Mouse (Mus musculus): Measurements from ENCODE around the gene Atg9b.

Gene Atg9b

DNA sequence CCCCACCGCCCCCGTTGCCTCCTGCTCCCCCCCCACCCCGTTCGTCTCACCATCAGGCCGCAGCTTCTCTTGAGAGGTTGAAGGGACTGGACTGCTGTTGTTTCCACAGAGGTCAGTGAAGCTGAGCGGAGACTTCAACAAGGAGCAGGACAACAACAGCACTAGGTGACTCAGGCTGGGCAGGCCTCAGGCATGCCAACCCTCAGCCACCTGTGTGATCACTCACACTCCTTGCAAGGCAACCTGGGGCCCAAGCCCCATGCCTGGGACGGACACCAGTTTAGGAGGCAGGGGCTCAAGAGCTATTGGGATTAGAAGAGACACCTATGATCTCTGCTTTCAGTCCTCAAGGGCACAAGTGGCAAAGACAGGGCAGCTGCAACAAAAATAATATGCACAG, at the start of gene Atg9b:
TSS of gene Atg9b (minus strand) at position 280 of the 400 bp plus-strand sequence.
- no peak for DNase-seq (ENCODE audit: low spot score in 2 of 2)

DNA sequence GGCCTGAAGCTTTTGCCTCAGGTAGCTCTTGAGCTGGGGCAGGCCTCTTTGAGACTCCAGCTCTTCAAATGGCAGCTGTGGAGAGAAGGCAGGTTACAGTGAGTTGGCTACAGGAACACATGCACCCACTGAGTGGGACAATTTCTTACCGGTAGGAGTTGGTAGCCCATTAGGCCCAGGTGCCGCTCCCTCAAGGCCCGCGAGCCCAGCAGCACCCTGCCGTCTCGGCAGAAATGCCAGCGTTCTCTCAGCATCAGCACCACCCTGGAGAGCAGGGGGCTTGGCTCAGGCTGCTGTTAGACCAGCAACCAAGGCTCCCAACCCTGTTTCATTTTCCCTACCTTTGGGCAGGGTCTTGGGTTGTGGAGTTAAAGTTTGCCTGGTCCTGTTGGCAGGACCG, 49.2 kb upstream of the Atg9b start:
- no peak for DNase-seq (ENCODE audit: low spot score in 2 of 2)

DNA sequence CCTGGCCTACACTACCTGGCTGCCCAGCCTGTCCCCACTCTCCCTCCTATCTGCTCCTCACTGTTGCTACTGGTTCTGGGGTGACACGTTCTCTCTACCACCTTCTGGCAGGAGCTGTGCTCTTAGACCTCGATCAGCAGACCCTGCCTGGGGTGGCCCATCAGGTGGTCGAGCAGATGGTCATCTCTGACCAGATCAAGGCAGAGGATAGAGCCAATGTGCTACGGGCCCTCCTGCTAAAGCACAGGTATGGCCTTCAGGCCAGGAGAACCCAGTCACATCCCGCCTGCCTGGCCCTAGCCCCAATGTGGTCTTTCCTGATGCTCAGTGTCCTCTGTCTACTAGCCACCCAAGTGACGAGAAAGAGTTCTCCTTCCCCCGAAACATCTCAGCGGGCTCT, 42.0 kb upstream of the Atg9b start:
- no peak for DNase-seq (ENCODE audit: low spot score in 2 of 2)

DNA sequence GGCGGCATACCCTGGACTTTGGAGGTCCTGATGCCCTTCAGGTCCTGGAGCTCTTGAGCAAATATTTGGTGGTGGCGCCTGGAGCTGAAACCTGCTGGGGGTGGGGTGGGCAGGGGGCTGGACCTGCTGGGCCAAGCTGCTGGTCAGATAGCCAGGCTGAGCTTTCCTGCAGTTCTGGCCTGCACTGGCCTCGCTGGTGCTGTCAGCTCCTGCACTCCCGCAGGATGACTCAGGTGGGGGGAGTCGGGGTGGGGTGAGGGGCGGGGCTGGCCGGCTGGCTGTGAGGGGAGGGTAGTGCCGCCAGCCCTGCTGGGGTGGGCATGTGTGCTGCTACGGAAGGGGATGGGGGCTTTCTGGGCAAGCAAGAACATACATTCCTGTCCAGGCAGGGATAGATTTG, 36.7 kb upstream of the Atg9b start:
- DNase-seq (ENCODE audit: low spot score in 2 of 2) = no peak

DNA sequence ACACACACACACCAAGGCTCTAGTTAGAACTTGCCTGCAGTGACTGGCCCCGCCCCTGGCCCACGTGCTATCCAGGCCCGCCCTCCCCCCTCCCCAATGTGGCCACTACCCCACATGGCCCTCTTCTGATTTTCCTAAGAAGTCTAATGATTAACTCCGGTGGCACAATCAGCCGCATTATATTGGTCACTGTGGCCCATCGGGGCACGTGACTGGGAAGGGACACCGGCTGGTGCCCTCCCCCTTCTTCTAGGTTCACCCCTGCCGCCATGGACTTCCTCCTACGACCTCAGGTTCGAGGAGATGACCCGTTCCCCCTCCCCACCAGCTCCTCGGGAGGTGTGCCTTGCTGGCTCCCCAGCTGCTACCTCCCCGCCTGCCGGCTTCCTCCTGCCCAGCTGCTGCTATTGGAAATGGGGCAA, 36.0 kb upstream of the Atg9b start:
- DNase-seq (ENCODE audit: low spot score in 2 of 2) = no peak

DNA sequence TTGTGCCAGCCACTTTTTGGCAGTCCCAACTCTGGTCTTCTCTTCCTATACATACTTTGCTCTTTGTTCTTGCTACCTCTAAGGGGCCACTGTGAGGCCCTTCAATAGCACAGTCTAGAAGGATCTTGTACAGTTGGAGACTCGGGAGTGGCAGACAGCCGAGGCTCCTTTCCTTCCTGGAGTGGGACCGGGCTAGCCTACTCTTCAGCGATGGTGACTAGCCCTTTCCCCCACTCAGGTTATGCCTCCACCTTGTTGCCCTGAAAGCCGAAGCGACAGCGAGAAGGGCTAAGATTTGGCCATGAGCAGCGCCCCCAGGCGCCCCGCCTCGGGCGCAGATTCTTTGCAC, 35.3 kb upstream of the Atg9b start:
- no peak for DNase-seq (ENCODE audit: low spot score in 2 of 2)

DNA sequence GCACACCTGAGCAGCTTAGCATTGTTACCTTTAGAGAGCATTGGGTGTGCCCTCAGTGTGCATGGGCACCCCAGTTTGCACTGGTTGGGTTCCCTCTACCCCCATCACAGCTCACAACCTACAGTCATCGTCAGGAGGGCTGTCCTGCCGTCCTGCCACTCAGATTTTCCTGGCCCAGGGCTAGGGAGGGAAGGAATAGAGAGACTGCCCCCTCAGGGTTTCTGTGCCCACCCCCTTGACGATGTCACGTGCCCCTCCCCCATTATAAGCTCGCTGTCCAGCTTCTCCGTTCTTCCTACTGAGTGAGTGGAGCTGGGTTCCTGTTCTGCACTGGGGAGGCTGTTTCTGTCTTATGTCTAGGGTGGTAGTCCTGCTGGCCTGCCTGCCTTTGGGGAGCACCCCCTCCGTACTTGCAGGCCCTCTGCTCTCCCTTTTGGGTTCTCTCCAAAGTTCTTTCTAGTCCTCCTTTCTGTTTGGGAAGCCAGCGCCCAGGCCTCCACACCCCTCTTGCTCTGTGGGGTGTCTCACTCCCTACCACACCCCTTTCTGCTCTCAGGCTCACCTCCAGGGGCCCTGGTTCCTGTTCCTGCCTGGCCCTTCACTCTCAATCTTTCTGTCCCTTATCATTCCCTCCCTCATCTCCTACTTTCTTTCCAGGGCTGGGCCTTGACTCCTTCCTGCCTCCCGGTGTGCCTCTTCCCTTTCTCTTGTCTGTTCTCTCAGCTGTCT, 34.8 kb upstream of the Atg9b start:
- no peak for DNase-seq (ENCODE audit: low spot score in 2 of 2)

DNA sequence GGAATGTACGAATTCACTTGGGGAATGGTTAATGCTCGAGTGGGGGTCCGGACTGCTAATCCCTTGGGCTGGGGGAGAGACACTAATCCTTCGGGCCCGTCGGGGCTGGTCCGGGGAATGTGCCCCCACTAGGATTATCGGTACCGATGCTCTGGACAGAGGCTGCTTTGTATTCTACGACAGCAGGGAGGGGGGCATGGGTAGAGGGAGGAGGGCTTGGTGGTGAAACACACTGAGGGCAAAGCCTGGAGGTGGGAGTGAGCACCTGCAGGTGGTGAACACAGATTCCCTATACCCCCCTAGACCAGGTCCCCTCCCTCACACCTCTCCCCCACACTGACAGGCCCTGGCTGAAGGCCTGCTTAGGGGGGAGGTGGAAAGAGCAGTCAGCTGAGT, 34.1 kb upstream of the Atg9b start:
- DNase-seq (ENCODE audit: low spot score in 2 of 2) = no peak

DNA sequence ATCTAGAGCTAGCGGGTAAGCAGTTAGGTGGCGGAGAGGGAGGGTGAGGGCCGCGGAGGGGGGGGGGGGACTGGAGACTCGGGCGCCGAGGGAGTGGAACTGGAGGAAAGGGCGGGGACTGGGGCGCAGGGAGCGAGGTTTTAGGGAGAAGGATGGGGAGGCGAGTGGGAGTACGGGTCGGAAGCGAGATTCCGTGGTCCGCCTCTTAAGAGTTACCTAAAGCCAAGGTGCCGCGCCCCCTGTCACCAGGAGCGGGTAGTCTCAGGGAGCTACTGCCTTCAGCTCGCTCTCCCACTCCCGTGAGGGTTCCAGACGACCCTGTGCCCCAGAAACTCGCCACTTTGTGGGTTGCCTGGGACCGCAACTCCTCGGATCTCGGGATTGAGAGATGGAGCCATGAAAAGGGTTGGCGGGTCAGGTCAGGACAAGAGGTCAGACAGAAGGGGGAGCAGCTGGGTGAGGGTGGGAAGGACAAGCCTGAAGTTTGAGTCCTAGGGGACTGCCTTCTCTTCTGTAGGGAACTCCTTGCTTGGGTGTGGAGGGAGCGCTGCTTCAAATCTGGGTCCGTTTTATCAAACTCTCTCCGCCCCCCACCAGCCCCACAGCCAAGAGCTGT, 33.6 kb upstream of the Atg9b start:
- peak; percentile 54 to 81 for DNase-seq (ENCODE audit: low spot score in 2 of 2)

DNA sequence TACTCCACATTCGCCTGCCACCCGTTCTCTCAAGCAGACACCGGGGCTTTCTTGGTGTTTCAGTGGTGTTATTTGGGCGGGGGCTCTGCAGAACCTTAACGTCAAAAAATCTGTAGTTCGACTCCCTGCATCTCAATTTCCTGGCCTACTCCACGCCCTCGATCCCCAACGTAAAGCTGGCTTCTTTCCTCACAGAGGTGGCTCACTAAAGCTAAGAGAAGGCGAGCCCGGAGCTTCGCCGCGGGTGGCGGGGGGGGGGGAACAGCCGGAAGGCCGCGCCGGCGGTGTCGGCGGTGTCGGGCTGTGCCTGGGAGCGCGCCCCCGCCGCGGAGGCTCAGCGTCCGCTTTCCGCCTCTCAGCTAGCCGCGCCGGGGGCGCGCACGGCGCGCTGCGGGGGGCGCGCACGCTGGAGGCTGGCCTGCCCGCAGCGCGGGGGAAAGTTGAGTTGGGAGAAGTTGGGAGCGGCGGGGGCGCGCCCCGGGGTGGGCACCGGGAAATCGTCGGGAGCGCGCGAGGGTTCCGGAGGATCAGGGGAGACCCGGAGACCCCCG, 33.0 kb upstream of the Atg9b start:
- peak; percentile 80 to 90 for DNase-seq (ENCODE audit: low spot score in 2 of 2)

DNA sequence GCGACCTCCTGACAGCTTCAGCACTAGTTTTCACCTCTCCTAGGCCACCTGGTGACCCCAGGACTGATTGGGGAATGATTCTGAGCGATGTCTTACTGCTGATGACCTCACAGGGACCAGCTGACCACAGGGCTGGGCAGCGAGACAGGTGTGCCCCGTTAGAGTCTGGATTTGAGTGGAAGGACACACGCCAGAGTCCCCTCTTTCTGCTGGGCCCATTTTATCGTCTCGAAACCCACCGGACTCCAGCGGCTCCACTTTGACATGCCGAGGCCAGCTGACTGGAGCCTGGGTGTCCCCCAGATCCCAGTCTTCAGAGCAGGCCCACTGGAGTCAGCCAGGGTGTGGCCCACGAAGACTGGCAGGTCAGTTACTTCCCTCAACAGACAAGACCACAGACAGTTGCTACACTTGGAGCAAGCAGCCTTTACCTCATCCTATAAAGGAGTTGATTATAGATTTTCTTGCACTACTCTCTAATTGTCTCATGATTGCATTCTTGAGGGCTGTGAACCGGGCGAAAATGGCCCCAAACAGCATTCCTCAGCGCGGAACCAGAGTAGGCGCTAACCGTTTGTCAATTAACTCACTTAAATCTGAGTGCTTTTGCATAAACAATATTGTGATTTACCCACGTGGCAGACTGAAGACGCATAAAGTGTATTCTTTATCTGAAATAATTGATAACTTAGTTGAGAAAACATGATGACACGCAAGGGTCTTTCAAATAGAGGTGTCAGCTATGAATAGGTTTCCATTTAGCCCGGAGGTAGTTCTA, 32.2 kb upstream of the Atg9b start:
- peak; percentile 44 to 76 for DNase-seq (ENCODE audit: low spot score in 2 of 2)

DNA sequence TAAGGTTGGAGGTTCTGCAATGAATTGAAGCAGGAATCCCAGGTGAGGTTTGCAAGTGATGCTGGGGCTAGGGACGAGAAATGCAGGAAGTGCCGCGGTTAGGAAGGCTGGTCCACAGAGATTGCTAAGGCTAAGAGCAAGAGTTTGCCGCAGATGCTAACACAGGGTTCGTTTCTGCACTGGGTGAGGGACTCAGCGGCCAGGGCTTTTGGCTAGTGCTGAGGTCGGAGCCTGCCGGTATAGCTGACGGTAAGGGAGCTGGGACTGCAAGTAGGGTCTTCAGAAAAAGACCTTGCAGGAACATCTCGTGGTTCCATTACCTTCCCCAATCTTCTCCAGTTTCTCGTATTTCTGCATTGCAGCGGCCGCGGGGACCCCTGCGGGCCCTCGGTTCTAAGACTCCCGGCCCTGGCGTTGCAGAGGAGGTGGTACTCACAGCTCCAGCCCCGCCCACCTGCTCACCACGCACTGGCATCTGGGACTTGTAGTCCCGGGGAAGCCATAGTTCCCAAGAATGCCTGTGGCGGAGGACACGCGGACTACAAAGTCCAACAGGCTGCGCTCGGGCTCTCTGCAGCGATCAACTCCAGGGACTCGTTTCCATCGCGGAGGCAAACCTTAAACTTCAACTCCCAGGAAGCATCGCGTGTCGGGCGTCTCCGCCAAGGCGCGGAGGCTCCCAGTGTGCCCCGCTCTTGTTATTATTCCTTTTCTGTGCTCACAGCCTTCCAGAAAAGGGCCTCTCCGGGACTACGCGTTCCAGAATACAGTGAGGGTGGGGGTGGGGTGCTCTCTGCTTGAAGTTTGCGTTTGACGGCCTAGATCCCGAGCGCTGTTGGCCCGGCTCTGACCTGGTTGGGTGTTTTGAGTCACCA, 31.4 kb upstream of the Atg9b start, which contains the start of the genes Cdk5 and Slc4a2:
TSS of gene Cdk5 (minus strand) at position 402 of the 875 bp plus-strand sequence.
TSS of gene Slc4a2 (plus strand) at position 709 of the 875 bp plus-strand sequence.
- DNase-seq (ENCODE audit: low spot score in 2 of 2) = peak; percentile 95 to 96

DNA sequence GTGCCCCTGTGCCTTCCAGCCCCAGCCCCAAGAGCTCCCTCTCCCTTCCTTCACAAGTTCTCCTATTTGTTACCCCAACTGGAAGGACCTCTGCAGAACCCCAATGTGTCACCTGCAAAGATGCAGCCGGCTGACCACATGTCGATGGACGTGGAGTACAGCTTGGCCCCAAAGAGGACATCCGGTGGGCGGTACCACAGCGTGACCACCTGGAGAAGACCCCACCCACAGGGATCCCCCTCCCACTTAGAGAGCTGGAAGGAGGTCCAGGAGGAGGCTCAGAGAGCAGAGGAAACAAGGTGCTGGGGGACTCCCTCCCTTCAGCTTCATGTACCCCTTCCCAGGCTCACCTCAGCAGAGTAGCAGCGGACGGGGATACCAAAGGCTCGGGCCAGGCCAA, 28.4 kb upstream of the Atg9b start:
- no peak for DNase-seq (ENCODE audit: low spot score in 2 of 2)

DNA sequence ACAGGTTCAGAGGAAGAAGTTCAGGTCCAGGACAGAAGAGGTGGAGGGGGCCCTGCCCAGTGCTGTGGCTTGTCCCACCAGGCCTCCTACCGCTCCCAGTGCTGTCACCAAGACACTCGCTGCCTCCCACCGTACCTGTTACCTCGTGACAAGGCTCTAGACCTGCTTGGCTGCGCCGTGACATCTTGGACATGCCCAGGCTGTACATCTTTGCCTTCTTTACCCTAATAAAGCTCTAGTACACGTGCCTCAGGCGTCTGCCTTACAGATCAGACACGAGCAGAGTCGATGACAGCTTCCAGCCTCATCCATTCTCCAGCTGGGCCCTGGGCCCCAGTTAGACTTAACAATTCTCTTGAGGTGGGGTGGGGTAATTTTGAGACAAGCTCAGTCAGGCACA, 25.6 kb upstream of the Atg9b start:
- no peak for DNase-seq (ENCODE audit: low spot score in 2 of 2)

DNA sequence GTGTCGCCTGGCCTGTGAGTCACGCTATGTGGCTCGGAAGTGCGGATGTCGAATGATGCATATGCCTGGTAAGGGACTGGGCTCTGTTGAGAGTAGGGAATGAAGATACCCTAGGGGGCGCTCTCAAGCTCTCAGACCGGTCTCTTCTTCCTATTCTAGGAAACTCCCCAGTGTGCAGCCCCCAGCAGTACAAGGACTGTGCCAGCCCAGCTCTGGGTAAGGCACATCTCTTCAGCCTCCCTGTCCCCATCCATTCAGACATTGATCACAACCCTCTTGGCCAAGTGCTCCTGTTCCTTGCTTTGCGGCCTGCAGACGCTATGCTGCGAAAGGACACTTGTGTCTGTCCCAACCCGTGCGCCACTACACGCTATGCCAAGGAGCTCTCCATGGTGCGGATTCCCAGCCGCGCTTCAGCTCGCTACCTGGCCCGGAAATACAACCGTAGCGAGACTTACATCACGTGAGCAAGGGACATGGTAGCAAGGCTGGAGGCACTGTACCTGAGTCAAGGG, 24.3 kb upstream of the Atg9b start:
- DNase-seq (ENCODE audit: low spot score in 2 of 2) = peak; percentile 60 to 81

DNA sequence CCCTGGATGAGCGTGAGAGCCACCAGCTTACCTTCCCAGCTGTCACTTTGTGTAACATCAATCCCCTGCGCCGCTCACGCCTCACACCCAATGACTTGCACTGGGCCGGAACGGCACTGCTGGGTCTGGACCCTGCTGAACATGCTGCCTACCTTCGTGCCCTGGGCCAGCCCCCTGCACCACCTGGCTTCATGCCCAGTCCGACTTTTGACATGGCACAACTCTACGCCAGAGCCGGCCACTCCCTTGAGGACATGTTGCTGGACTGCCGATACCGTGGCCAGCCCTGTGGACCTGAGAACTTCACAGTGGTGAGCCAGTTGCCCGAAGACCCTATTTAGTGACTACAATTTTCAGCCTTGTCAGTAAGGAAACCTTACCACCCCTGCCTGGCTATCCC, 22.0 kb upstream of the Atg9b start:
- no peak for DNase-seq (ENCODE audit: low spot score in 2 of 2)

DNA sequence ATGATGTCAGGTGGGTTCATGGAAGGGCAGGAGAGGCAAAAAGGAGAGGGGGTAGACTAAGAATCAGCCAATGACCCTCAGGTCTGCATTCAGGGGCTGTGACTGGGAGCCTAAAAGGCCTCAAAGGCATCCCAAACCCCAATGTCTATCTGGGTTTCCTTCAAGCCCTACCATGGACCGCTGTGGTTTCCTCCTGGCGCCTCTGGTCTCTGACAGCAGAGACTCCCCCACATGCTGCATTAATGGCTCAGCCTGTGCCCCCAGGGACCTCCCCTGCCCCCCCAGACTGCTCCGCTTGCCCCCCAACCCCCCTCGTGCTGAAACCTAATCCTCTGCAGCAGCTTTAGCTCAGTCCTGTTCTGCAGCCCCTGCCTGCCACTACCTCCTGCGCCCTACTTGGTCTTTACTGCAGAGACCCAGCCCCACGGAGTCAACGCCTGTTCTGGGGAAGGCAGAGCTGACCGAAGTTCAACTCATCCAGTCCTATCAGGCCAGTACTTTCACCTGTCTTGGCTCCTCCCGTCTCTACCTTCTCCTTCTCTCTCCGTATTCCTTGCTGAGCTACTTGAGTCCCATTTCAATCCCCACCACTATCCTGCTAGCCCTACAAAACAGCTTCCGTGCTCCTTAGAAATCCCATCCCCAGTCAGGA, 21.2 kb upstream of the Atg9b start, which contains the start of gene Asic3:
TSS of gene Asic3 (plus strand) at position 351 of the 652 bp plus-strand sequence.
- DNase-seq (ENCODE audit: low spot score in 2 of 2) = no peak

DNA sequence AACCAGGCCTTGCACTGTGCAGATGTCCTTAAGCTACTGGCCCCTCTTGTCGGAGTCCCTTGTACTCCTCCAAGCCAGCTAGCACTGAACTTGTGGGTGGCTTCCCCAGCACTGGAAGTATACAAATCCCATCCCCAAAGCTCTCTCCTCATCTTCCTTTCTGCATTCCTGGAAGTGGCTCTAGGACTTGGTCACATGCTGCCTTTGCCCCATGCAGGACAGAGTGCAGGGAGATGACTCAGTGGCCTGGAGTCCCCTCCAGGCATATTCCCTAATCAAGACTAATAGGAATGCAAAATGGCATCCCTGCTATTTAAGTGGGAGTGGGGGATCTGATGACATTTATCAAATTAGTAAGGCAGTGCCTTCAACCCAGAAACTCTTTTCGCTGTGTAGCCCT, 20.1 kb upstream of the Atg9b start:
- no peak for DNase-seq (ENCODE audit: low spot score in 2 of 2)

DNA sequence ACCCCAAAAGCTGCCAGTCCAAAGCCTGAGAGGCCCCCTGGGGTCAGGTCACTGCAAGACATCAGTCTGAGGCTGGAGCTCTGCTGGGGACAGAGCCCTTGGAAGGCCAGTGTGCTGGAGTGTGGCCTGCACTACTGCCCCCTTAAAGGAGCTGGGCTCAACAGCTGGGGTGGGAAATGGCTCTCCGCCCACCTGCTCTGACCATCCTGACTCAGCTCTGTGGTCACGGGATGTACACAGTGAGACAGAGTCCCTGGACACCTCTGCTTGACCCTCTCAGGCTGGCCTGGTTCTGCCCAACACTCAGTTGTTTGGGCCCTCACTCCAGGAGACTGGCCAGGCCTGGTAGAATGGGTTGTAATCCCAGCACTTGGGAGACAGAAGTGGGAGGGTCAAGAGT, 17.5 kb upstream of the Atg9b start:
- no peak for DNase-seq (ENCODE audit: low spot score in 2 of 2)

DNA sequence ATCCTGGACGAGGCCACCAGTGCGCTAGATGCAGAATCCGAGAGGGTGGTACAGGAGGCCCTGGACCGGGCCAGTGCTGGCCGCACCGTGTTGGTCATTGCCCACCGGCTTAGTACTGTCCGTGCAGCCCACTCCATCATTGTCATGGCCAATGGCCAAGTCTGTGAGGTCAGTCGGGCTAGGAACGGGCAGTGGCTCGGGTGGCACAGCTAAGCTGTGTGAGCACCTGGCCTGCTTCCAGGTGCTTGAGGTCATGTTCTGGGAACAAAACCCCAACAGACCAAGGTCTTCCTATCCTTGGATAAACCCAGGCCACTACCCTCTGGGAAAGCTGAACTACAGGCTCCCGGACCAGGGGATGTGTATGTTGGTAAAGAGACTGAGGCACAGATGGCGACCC, 16.7 kb upstream of the Atg9b start:
- no peak for DNase-seq (ENCODE audit: low spot score in 2 of 2)

All from spleen, postnatal 4 days (tissue).